Mouse (Mus musculus): ENCODE measurements around the gene Snrpa1. TPM values are rescaled to one million over a fixed set of nuclear protein-coding genes. Genes with fewer than 3 reads are reported as not detected.
A peak's percentile ranks its signal among the peaks of the same experiment; 100 is the strongest.

Snrpa1 gene
- total RNA-seq, 1 experiment from 2014 or later: 107 TPM

- peak; percentile 96 to 97 for ATAC-seq (replicated peaks in 1 of 2; ENCODE audit: insufficient read depth in 1 of 2, low FRiP score in 2 of 2, low TSS enrichment in 1 of 2, low read depth in 1 of 2, poor library complexity in 2 of 2, severe bottlenecking in 2 of 2)
These were observed 1.5 kb downstream of the Snrpa1 start for GRCm38 (mm10) chr7:66060066-66060956.

GRCm38 (mm10) chr7:66061057-66061456 is 2.3 kb downstream of the Snrpa1 start:
- ATAC-seq (replicated peaks in 1 of 2; ENCODE audit: insufficient read depth in 1 of 2, low FRiP score in 2 of 2, low TSS enrichment in 1 of 2, low read depth in 1 of 2, poor library complexity in 2 of 2, severe bottlenecking in 2 of 2): no peak

- ATAC-seq (replicated peaks in 1 of 2; ENCODE audit: insufficient read depth in 1 of 2, low FRiP score in 2 of 2, low TSS enrichment in 1 of 2, low read depth in 1 of 2, poor library complexity in 2 of 2, severe bottlenecking in 2 of 2): no peak
These were observed 17.6 kb downstream of the Snrpa1 start for GRCm38 (mm10) chr7:66076411-66076810.

GRCm38 (mm10) chr7:66079364-66080230 is 20.8 kb downstream of the Snrpa1 start, which contains the start of gene Selenos:
Gene Selenos, plus strand, starts transcription at chr7:66079649.
- peak; percentile 98 to 99 for ATAC-seq (replicated peaks in 1 of 2; ENCODE audit: insufficient read depth in 1 of 2, low FRiP score in 2 of 2, low TSS enrichment in 1 of 2, low read depth in 1 of 2, poor library complexity in 2 of 2, severe bottlenecking in 2 of 2)

GRCm38 (mm10) chr7:66080231-66080613 is 21.4 kb downstream of the Snrpa1 start:
- no peak for ATAC-seq (replicated peaks in 1 of 2; ENCODE audit: insufficient read depth in 1 of 2, low FRiP score in 2 of 2, low TSS enrichment in 1 of 2, low read depth in 1 of 2, poor library complexity in 2 of 2, severe bottlenecking in 2 of 2)

GRCm38 (mm10) chr7:66083757-66084156 is 25.0 kb downstream of the Snrpa1 start:
- no peak for ATAC-seq (replicated peaks in 1 of 2; ENCODE audit: insufficient read depth in 1 of 2, low FRiP score in 2 of 2, low TSS enrichment in 1 of 2, low read depth in 1 of 2, poor library complexity in 2 of 2, severe bottlenecking in 2 of 2)

- ATAC-seq (replicated peaks in 1 of 2; ENCODE audit: insufficient read depth in 1 of 2, low FRiP score in 2 of 2, low TSS enrichment in 1 of 2, low read depth in 1 of 2, poor library complexity in 2 of 2, severe bottlenecking in 2 of 2): no peak
These were observed 25.7 kb downstream of the Snrpa1 start for GRCm38 (mm10) chr7:66084546-66084945.

- ATAC-seq (replicated peaks in 1 of 2; ENCODE audit: insufficient read depth in 1 of 2, low FRiP score in 2 of 2, low TSS enrichment in 1 of 2, low read depth in 1 of 2, poor library complexity in 2 of 2, severe bottlenecking in 2 of 2): no peak
These were observed 28.8 kb downstream of the Snrpa1 start for GRCm38 (mm10) chr7:66087652-66088051.

GRCm38 (mm10) chr7:66088077-66088476 is 29.3 kb downstream of the Snrpa1 start:
- no peak for ATAC-seq (replicated peaks in 1 of 2; ENCODE audit: insufficient read depth in 1 of 2, low FRiP score in 2 of 2, low TSS enrichment in 1 of 2, low read depth in 1 of 2, poor library complexity in 2 of 2, severe bottlenecking in 2 of 2)

- no peak for ATAC-seq (replicated peaks in 1 of 2; ENCODE audit: insufficient read depth in 1 of 2, low FRiP score in 2 of 2, low TSS enrichment in 1 of 2, low read depth in 1 of 2, poor library complexity in 2 of 2, severe bottlenecking in 2 of 2)
These were observed 31.9 kb downstream of the Snrpa1 start for GRCm38 (mm10) chr7:66090676-66091190.

- no peak for ATAC-seq (replicated peaks in 1 of 2; ENCODE audit: insufficient read depth in 1 of 2, low FRiP score in 2 of 2, low TSS enrichment in 1 of 2, low read depth in 1 of 2, poor library complexity in 2 of 2, severe bottlenecking in 2 of 2)
These were observed 32.8 kb downstream of the Snrpa1 start for GRCm38 (mm10) chr7:66091553-66091952.

- no peak for ATAC-seq (replicated peaks in 1 of 2; ENCODE audit: insufficient read depth in 1 of 2, low FRiP score in 2 of 2, low TSS enrichment in 1 of 2, low read depth in 1 of 2, poor library complexity in 2 of 2, severe bottlenecking in 2 of 2)
These were observed 33.9 kb downstream of the Snrpa1 start for GRCm38 (mm10) chr7:66092656-66093055.

GRCm38 (mm10) chr7:66094141-66094540 is 35.3 kb downstream of the Snrpa1 start:
- ATAC-seq (replicated peaks in 1 of 2; ENCODE audit: insufficient read depth in 1 of 2, low FRiP score in 2 of 2, low TSS enrichment in 1 of 2, low read depth in 1 of 2, poor library complexity in 2 of 2, severe bottlenecking in 2 of 2): no peak

GRCm38 (mm10) chr7:66098803-66099202 is 40.0 kb downstream of the Snrpa1 start:
- ATAC-seq (replicated peaks in 1 of 2; ENCODE audit: insufficient read depth in 1 of 2, low FRiP score in 2 of 2, low TSS enrichment in 1 of 2, low read depth in 1 of 2, poor library complexity in 2 of 2, severe bottlenecking in 2 of 2): no peak

- peak in 1 of 2 experiments; percentile 42; a peak in 3 of 4 replicates for ATAC-seq (replicated peaks in 1 of 2; ENCODE audit: insufficient read depth in 1 of 2, low FRiP score in 2 of 2, low TSS enrichment in 1 of 2, low read depth in 1 of 2, poor library complexity in 2 of 2, severe bottlenecking in 2 of 2)
These were observed 43.1 kb downstream of the Snrpa1 start for GRCm38 (mm10) chr7:66101866-66102265.

GRCm38 (mm10) chr7:66104531-66104930 is 45.7 kb downstream of the Snrpa1 start:
- ATAC-seq (replicated peaks in 1 of 2; ENCODE audit: insufficient read depth in 1 of 2, low FRiP score in 2 of 2, low TSS enrichment in 1 of 2, low read depth in 1 of 2, poor library complexity in 2 of 2, severe bottlenecking in 2 of 2): no peak

GRCm38 (mm10) chr7:66105771-66106170 is 47.0 kb downstream of the Snrpa1 start:
- no peak for ATAC-seq (replicated peaks in 1 of 2; ENCODE audit: insufficient read depth in 1 of 2, low FRiP score in 2 of 2, low TSS enrichment in 1 of 2, low read depth in 1 of 2, poor library complexity in 2 of 2, severe bottlenecking in 2 of 2)

GRCm38 (mm10) chr7:66106581-66107056 is 47.8 kb downstream of the Snrpa1 start:
- no peak for ATAC-seq (replicated peaks in 1 of 2; ENCODE audit: insufficient read depth in 1 of 2, low FRiP score in 2 of 2, low TSS enrichment in 1 of 2, low read depth in 1 of 2, poor library complexity in 2 of 2, severe bottlenecking in 2 of 2)

All from hematopoietic stem cell, adult 5-6 weeks (primary cell).